Mouse (Mus musculus) thymus, adult 2 months (tissue): Measurements from ENCODE around the gene Fam53b. TPM values are rescaled to one million over a fixed set of nuclear protein-coding genes. Genes with fewer than 3 reads are reported as not detected.
A peak's percentile ranks its signal among the peaks of the same experiment; 100 is the strongest.

Source experiments
- DNase-seq: peaks from one replicate; pipeline ENCODE4 v3.0.0; 2021
- H3K27ac ChIP-seq: fragments of 200-500 bp; 2 replicates; pipeline ENCODE4 v1.5.1; 2012; ENCODE audit warnings: low read length, control low read depth; ENCODE audit not compliant: control insufficient read depth, insufficient read depth
- H3K27me3 ChIP-seq: fragments of 200-500 bp; 2 replicates; pipeline ENCODE4 v1.6.1; 2012; ENCODE audit warnings: mild to moderate bottlenecking, low read length, moderate library complexity, mixed read lengths; ENCODE audit not compliant: control insufficient read depth, insufficient read depth
- H3K36me3 ChIP-seq: fragments of 200-500 bp; 2 replicates; pipeline ENCODE4 v1.6.1; 2012; ENCODE audit warnings: mild to moderate bottlenecking, low read length, moderate library complexity; ENCODE audit not compliant: control insufficient read depth, insufficient read depth
- H3K4me1 ChIP-seq: fragments of 200-500 bp; replicated peaks from 2 replicates; pipeline ENCODE4 v1.6.1; 2012; ENCODE audit warnings: low read length; ENCODE audit not compliant: control insufficient read depth, insufficient read depth
- H3K4me3 ChIP-seq: fragments of 200-500 bp; 2 replicates; pipeline ENCODE4 v1.5.1; 2012; ENCODE audit warnings: mild to moderate bottlenecking, low read length, control low read depth, moderate library complexity; ENCODE audit not compliant: control insufficient read depth, insufficient read depth
- CTCF ChIP-seq: fragments of 200-500 bp; IDR thresholded peaks from 2 replicates; pipeline ENCODE4 v1.5.1; 2012; ENCODE audit warnings: mild to moderate bottlenecking, control low read depth, low read length, moderate library complexity, borderline replicate concordance; ENCODE audit not compliant: control insufficient read depth, poor library complexity, insufficient read depth; ENCODE audit errors: extremely low read depth
- POLR2A ChIP-seq: fragments of 200-500 bp; IDR thresholded peaks from 2 replicates; pipeline ENCODE4 v1.6.1; 2012; ENCODE audit warnings: mild to moderate bottlenecking, low read length, control low read depth, moderate library complexity; ENCODE audit not compliant: control insufficient read depth, poor library complexity, insufficient read depth; ENCODE audit errors: extremely low read depth
- WGBS: fragments of 180-500 bp; shearing (Covaris S2); methylation state at CpG from one replicate; pipeline ENCODE4 v1.1.7; 2018; 5-methylcytosine and 5-hydroxymethylcytosine counted together
- polyA plus RNA-seq: library from polyadenylated mRNA; depleted of rRNA; stranded (reverse); fragments of >200 nt; gene quantifications from 2 replicates; pipeline ENCODE4 v1.2.3, GENCODE M21; 2012

Gene Fam53b
- polyA plus RNA-seq, 1 experiment, result 104 TPM

- H3K36me3 ChIP-seq, result peaks cover 21% of the 10 kb centered on the region
- H3K4me3 ChIP-seq, result no peak overlapping the region
- H3K27ac ChIP-seq, result no peak overlapping the region
- DNase-seq, result no peak
- peaks cover 21% of the 10 kb centered on the region for H3K4me1 ChIP-seq
- 95% methylated on average over 1 of the region's 1 CpGs for WGBS
- TF ChIP-seq CTCF (no peak), POLR2A (no peak)
- H3K27me3 ChIP-seq, result no peaks in the 10 kb centered on the region
Observed at GRCm38 (mm10) chr7:132777728-132778453, 35.8 kb downstream of the Fam53b start.

GRCm38 (mm10) chr7:132777117-132777516 lies 36.6 kb downstream of the Fam53b start:
- DNase-seq, result no peak
- Histone ChIP-seq H3K27ac (no peak overlapping the region), H3K4me3 (no peak overlapping the region), H3K4me1 (peaks cover 29% of the 10 kb centered on the region), H3K27me3 (no peaks in the 10 kb centered on the region), H3K36me3 (peaks cover 21% of the 10 kb centered on the region)
- TF ChIP-seq POLR2A (no peak), CTCF (no peak)
- WGBS, result 98% methylated on average over 7 of the region's 7 CpGs

DNA sequence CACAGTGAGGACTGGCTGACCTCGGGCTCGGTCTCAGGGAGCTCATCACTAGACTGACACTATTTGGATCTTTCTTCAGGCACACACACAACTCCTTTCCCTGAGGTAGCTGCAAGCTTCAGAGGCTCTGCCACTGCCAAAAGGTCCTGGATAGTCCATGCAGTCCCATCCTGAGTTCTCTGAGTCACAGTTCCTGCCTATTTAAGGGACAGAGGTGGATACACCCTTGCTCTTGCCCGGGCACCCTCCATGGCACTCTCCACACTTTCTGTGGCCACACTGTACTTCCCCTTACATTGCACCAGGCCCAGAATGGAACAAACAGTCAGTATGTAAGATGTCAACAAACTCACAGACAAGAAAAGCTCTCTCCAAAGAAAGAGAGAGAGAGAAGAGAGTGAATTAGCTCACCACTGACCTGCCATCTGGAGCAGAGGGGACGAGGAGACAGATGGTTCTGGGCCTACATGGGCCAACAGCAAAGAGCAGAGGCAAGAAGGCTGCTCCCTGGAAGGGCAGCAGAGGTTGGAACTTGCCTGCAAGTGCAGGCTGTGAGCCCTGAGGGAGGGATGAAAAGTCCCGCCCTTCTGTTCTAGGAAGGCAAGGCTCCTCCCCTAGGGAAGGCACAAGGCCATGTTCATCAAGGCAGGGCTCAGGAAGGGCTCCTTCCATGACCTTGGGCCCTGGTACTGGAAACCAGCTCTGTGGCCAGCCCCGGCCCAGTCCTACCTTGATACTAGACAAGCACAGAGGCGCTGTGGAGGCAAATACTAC lies 37.2 kb downstream of the Fam53b start:
- peaks cover 22% of the 10 kb centered on the region for H3K36me3 ChIP-seq
- no peak overlapping the region for H3K27ac ChIP-seq
- WGBS, result 89% methylated on average over 7 of the region's 7 CpGs
- TF ChIP-seq POLR2A (no peak), CTCF (no peak)
- DNase-seq, result no peak
- H3K4me3 ChIP-seq, result no peak overlapping the region
- peaks cover 35% of the 10 kb centered on the region for H3K4me1 ChIP-seq
- H3K27me3 ChIP-seq, result no peaks in the 10 kb centered on the region

DNA sequence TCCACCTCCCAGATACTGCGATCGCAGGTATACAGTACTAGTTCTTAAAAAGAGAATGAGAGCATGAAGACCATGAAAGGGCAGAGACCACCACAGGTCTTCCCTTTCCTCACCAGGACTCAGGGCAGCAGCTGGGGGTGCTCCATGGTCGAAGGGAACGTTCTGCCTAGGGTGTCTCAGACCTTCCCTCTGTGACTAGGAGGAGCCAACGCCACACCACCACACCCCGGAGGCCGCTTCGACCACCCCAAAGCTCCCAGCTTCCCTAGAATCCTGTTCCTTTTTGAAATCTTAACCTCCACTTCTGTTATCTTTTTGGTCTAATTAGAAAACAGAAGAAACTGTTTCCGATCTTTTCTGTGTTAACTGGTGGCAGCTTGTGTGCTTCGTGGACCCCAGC lies 37.8 kb downstream of the Fam53b start:
- no peak overlapping the region for H3K4me3 ChIP-seq
- H3K36me3 ChIP-seq, result peaks cover 25% of the 10 kb centered on the region
- TF ChIP-seq CTCF (no peak), POLR2A (no peak)
- 98% methylated on average over 10 of the region's 10 CpGs for WGBS
- H3K4me1 ChIP-seq, result peaks cover 36% of the 10 kb centered on the region
- DNase-seq, result no peak
- no peak overlapping the region for H3K27ac ChIP-seq
- H3K27me3 ChIP-seq, result no peaks in the 10 kb centered on the region

DNA sequence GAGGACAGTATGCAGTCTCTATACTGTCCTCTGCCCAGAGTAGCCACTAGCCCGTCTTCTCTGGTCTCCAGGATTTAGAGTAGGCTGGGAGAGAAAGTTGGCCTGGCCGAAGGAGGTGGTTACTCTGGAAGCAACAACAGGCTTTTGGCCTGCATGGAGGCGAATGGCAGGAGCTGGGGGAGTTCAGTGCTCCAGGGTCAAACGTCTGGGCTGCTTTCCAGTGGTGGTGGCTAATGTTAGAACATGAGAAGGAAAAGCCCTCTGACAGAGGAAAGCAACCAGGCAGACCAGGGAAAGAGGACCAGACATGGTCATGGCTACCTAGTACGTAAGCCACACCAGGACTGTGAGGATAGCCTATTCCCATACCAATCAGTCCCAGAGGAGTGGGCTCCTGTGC lies 38.4 kb downstream of the Fam53b start:
- no peak overlapping the region for H3K27ac ChIP-seq
- DNase-seq, result no peak
- H3K27me3 ChIP-seq, result no peaks in the 10 kb centered on the region
- no peak for TF ChIP-seq POLR2A
- no peak for TF ChIP-seq CTCF
- peaks cover 25% of the 10 kb centered on the region for H3K36me3 ChIP-seq
- peaks cover 36% of the 10 kb centered on the region for H3K4me1 ChIP-seq
- 94% methylated on average over 5 of the region's 5 CpGs for WGBS
- H3K4me3 ChIP-seq, result no peak overlapping the region

DNA sequence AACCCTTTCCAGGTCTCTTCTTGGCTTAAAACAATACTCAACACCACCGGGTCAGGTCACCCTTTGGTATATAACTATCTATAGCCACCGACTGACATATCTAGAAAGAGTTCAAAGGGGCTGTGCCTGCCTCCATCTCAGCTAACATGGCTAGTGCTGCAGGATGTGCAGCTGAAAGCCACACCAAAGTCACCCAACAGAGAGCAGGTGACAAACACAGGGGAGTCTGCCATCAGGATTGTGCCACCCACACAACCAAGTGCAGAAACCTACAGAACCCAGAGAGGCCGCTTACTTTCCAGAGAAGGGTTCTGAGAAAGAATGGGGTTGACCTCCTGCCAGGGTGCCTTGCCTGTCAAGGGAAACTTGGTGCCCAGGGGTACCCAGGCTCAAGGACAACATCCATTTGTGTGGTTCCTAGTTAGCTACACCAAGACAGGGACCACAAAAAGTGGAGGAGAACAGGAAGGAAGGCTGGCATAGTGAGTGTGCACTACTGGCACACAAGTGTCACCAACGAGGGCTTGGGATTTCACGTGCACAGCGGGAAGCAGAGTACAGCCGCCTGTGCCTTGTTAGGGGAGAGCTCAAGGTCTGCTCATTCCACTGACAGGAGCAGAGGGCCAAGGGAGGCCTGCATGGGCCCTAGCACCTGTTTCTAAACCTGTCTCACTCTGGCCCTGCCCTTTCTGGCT lies 40.5 kb downstream of the Fam53b start:
- peaks cover 14% of the 10 kb centered on the region for H3K36me3 ChIP-seq
- TF ChIP-seq CTCF (no peak), POLR2A (0 out of 2 replicates have a peak, but pooled peaks have one; percentile 22)
- no peaks in the 10 kb centered on the region for H3K27me3 ChIP-seq
- peak; percentile 55 for DNase-seq
- peak overlapping the region; percentile 60 for H3K27ac ChIP-seq
- H3K4me1 ChIP-seq, result peaks cover 43% of the 10 kb centered on the region
- 39% methylated on average over 7 of the region's 7 CpGs for WGBS
- no peak overlapping the region for H3K4me3 ChIP-seq
